Mouse (Mus musculus) lung, adult 2 months (tissue): ENCODE data around the gene Pitpnb. TPM values are rescaled to one million over a fixed set of nuclear protein-coding genes. Genes with fewer than 3 reads are reported as not detected.

ENCODE experiments used
- DNase-seq: peaks from one replicate; pipeline ENCODE4 v3.0.0; 2022
- H3K4me1 ChIP-seq: fragments of 200-500 bp; 2 replicates; pipeline ENCODE4 v1.6.1; 2011; ENCODE audit warnings: low read length; ENCODE audit not compliant: control insufficient read depth, insufficient read depth
- H3K4me3 ChIP-seq: fragments of 200-500 bp; replicated peaks from 2 replicates; pipeline ENCODE3; 2011; ENCODE audit warnings: low read depth, mild to moderate bottlenecking, control low read depth, low read length; ENCODE audit errors: extremely low read depth
- CTCF ChIP-seq: fragments of 200-500 bp; IDR thresholded peaks from 2 replicates; pipeline ENCODE4 v1.5.1; 2011; ENCODE audit warnings: mild to moderate bottlenecking, low read length, control low read depth; ENCODE audit not compliant: insufficient read depth
- POLR2A ChIP-seq: fragments of 200-500 bp; IDR thresholded peaks from 2 replicates; pipeline ENCODE4 v1.6.1; 2011; ENCODE audit warnings: low read depth, mild to moderate bottlenecking, control low read depth, low read length, borderline replicate concordance; ENCODE audit errors: extremely low read depth
- WGBS: fragments of 180-500 bp; shearing (Covaris S2); methylation state at CpG from one replicate; pipeline ENCODE4 v1.1.7; 2018; 5-methylcytosine and 5-hydroxymethylcytosine counted together
- polyA plus RNA-seq: library from polyadenylated mRNA; depleted of rRNA; stranded (reverse); fragments of >200 nt; gene quantifications from 2 replicates; pipeline ENCODE4 v1.2.3, GENCODE M21; 2012

The Pitpnb gene
- polyA plus RNA-seq, 1 experiment = 53.9 TPM

GRCm38 (mm10) chr5:111408470-111409105 lies 78.0 kb downstream of the Pitpnb start:
- TF ChIP-seq CTCF (no peak), POLR2A (no peak)
- WGBS = 30% methylated on average over 14 of the region's 14 CpGs
- peak; percentile 31 for DNase-seq
- Histone ChIP-seq H3K4me1 (no peaks in the 10 kb centered on the region), H3K4me3 (no peak overlapping the region)

DNA sequence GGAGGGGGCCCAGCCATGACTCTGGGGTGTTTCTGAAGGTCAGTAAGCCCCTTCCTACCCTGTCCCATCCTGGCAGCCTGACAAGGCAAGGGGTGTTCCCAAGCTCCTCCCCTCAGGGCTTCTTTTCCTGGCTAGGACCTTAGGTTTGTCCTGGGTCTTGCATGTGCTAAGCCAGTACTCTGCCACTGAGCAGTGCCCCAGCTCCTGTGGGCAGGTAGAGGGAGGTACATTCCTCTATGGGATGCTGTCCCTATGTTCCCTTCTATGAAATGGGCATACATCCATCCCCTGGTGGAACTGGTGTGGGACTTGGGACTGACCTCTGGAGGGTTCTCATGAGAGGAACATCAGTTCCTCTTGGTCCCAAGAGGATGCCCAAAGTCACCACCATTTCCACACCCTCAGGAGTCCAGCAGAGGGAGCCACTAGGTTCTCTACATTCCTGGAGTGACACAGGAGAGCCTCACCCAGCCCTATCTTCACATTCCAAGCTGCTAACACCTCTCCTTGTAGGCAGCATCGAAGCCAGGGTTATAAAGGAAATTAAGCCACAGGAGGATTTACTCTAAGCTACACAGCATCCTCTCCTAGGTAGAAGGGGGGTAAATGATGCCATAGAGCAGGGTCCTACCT lies 79.0 kb downstream of the Pitpnb start:
- H3K4me1 ChIP-seq = no peaks in the 10 kb centered on the region
- no peak overlapping the region for H3K4me3 ChIP-seq
- 0% methylated on average over 1 of the region's 1 CpGs for WGBS
- no peak for DNase-seq
- peak; percentile 55 for TF ChIP-seq CTCF
- TF ChIP-seq POLR2A = no peak

DNA sequence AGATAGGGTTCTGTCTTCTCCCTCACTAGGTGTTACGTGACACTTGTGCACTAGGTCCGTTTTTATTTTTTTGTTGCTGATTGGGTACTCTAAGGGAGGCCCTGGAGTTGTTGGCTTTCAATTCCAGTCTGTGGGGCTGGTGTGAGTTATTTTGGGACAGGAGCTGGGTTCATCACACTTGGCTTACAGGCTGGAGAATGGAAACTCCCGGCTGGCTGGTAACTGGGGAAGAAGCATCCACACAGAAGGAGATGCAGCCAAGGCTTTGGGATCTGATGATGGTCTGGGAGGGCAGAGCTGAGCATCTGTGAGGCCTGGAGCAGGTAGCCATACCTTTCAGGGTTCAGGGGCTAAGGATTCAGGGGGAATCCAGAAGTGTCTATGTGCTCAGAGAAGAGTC lies 80.1 kb downstream of the Pitpnb start:
- WGBS = 65% methylated on average over 3 of the region's 3 CpGs
- DNase-seq = no peak

DNA sequence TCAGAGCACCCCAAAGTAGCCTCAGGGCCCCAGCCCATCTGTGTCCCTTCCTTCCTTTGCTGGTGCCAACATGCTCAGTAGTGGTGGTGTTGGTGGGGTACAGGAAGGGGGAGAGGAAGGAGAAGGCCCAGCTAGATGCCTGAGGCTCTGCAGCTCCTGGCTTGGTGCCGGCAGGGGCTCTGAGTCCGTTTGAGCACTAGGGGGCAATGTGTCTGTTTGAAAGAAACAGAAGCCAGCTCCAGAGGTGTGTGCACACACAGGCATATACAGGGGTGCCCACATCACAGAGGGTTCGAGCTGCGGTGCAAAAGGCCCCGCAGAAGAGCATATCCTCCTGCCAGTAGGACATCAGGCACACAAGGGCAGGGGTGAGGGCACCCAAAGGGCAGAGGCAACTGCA lies 83.6 kb downstream of the Pitpnb start:
- Histone ChIP-seq H3K4me1 (0 out of 2 replicates have a peak, but pooled peaks cover 2% of the 10 kb centered on the region), H3K4me3 (no peak overlapping the region)
- DNase-seq = peak; percentile 67
- WGBS = 0% methylated on average over 5 of the region's 5 CpGs
- TF ChIP-seq CTCF = peak; percentile 74
- no peak for TF ChIP-seq POLR2A

More for the DNA sequence above, 80.1 kb downstream of the Pitpnb start:
- H3K4me1 ChIP-seq = no peaks in the 10 kb centered on the region
- H3K4me3 ChIP-seq = no peak overlapping the region
- no peak for TF ChIP-seq CTCF
- TF ChIP-seq POLR2A = no peak

GRCm38 (mm10) chr5:111414770-111415249 lies 84.2 kb downstream of the Pitpnb start:
- TF ChIP-seq CTCF (no peak), POLR2A (no peak)
- Histone ChIP-seq H3K4me3 (no peak overlapping the region), H3K4me1 (0 out of 2 replicates have a peak, but pooled peaks cover 2% of the 10 kb centered on the region)
- DNase-seq = no peak
- WGBS = 76% methylated on average over 4 of the region's 4 CpGs

GRCm38 (mm10) chr5:111415575-111415974 lies 85.0 kb downstream of the Pitpnb start:
- Histone ChIP-seq H3K4me1 (0 out of 2 replicates have a peak, but pooled peaks cover 2% of the 10 kb centered on the region), H3K4me3 (no peak overlapping the region)
- no peak for DNase-seq
- TF ChIP-seq POLR2A (no peak), CTCF (no peak)
- 13% methylated on average over 14 of the region's 14 CpGs for WGBS

- WGBS = 5% methylated on average over 13 of the region's 13 CpGs
Observed at GRCm38 (mm10) chr5:111416048-111416447, 85.5 kb downstream of the Pitpnb start.

GRCm38 (mm10) chr5:111416591-111417374 lies 86.2 kb downstream of the Pitpnb start, which contains the start of gene Mn1:
Gene Mn1, plus strand, starts transcription at chr5:111417362.
- 0 out of 2 replicates have a peak, but pooled peaks cover 2% of the 10 kb centered on the region for H3K4me1 ChIP-seq
- DNase-seq = peak; percentile 81

More at GRCm38 (mm10) chr5:111416048-111416447, 85.5 kb downstream of the Pitpnb start:
- no peak for DNase-seq
- TF ChIP-seq POLR2A (no peak), CTCF (no peak)
- no peak overlapping the region for H3K4me3 ChIP-seq
- H3K4me1 ChIP-seq = 0 out of 2 replicates have a peak, but pooled peaks cover 2% of the 10 kb centered on the region

More at GRCm38 (mm10) chr5:111416591-111417374, 86.2 kb downstream of the Pitpnb start, which contains the start of gene Mn1:
- WGBS = 1% methylated on average over 86 of the region's 88 CpGs
- TF ChIP-seq CTCF (no peak), POLR2A (peak; percentile 52; the same call in 1 of the 2 replicates)
- H3K4me3 ChIP-seq = peak within 1 kb of the TSS; percentile 75
